Mouse (Mus musculus) urinary bladder, postnatal 10 days (tissue): ENCODE data around the gene Plch2.

Experiments used
- DNase-seq: peaks from one replicate; pipeline ENCODE4 v3.0.0; 2022; ENCODE audit warnings: low spot score

Plch2 gene

GRCm38 (mm10) chr4:154986096-154986495 is 70.5 kb downstream of the Plch2 start:
- no peak for DNase-seq

- no peak for DNase-seq
These were observed 71.3 kb downstream of the Plch2 start for GRCm38 (mm10) chr4:154985151-154985777.

GRCm38 (mm10) chr4:154983767-154984166 is 72.8 kb downstream of the Plch2 start:
- DNase-seq, result no peak

GRCm38 (mm10) chr4:154982247-154983120 is 74.1 kb downstream of the Plch2 start:
- no peak for DNase-seq

- DNase-seq, result no peak
These were observed 75.1 kb downstream of the Plch2 start for GRCm38 (mm10) chr4:154981530-154981929.

GRCm38 (mm10) chr4:154981076-154981475 is 75.5 kb downstream of the Plch2 start:
- DNase-seq, result no peak

GRCm38 (mm10) chr4:154980110-154980509 is 76.5 kb downstream of the Plch2 start:
- DNase-seq, result no peak

- no peak for DNase-seq
These were observed 82.4 kb downstream of the Plch2 start for GRCm38 (mm10) chr4:154974163-154974611.

GRCm38 (mm10) chr4:154972546-154972945 is 84.0 kb downstream of the Plch2 start:
- no peak for DNase-seq

GRCm38 (mm10) chr4:154967173-154967572 is 89.4 kb downstream of the Plch2 start:
- no peak for DNase-seq

GRCm38 (mm10) chr4:154965856-154966255 is 90.7 kb downstream of the Plch2 start:
- DNase-seq, result no peak

GRCm38 (mm10) chr4:154964581-154965235 is 91.9 kb downstream of the Plch2 start:
- DNase-seq, result no peak

GRCm38 (mm10) chr4:154963901-154964580 is 92.5 kb downstream of the Plch2 start, which contains the start of gene Pank4:
Gene Pank4, plus strand, starts transcription at chr4:154964123.
- DNase-seq, result peak; percentile 52

GRCm38 (mm10) chr4:154963190-154963836 is 93.3 kb downstream of the Plch2 start:
- no peak for DNase-seq

- DNase-seq, result no peak
These were observed 93.9 kb downstream of the Plch2 start for GRCm38 (mm10) chr4:154962683-154963082.

- DNase-seq, result no peak
These were observed 94.7 kb downstream of the Plch2 start for GRCm38 (mm10) chr4:154961911-154962310.

- DNase-seq, result no peak
These were observed 95.3 kb downstream of the Plch2 start for GRCm38 (mm10) chr4:154961226-154961738.

GRCm38 (mm10) chr4:154960690-154961225 is 95.8 kb downstream of the Plch2 start, which contains the start of gene Hes5:
Gene Hes5, plus strand, starts transcription at chr4:154960923.
- DNase-seq, result no peak

- no peak for DNase-seq
These were observed 96.4 kb downstream of the Plch2 start for GRCm38 (mm10) chr4:154960021-154960689.

- no peak for DNase-seq
These were observed 98.0 kb downstream of the Plch2 start for GRCm38 (mm10) chr4:154958621-154959020.
